Mouse (Mus musculus): Measurements from ENCODE around the gene Cd83. TPM values are rescaled to one million over a fixed set of nuclear protein-coding genes. Genes with fewer than 3 reads are reported as not detected.
A peak's percentile ranks its signal among the peaks of the same experiment; 100 is the strongest.

The Cd83 gene
- polyA plus RNA-seq, 3 experiments from 2014 or later = 115 to 333 (median 260) TPM

- ATAC-seq = peak; percentile 73
These were observed 9.8 kb upstream of the Cd83 start for GRCm38 (mm10) chr13:43774605-43775426.

- ATAC-seq = peak; percentile 34
These were observed 9.2 kb upstream of the Cd83 start for GRCm38 (mm10) chr13:43775427-43775733.

- ATAC-seq = no peak
These were observed 7.1 kb upstream of the Cd83 start for GRCm38 (mm10) chr13:43777321-43778002.

DNA sequence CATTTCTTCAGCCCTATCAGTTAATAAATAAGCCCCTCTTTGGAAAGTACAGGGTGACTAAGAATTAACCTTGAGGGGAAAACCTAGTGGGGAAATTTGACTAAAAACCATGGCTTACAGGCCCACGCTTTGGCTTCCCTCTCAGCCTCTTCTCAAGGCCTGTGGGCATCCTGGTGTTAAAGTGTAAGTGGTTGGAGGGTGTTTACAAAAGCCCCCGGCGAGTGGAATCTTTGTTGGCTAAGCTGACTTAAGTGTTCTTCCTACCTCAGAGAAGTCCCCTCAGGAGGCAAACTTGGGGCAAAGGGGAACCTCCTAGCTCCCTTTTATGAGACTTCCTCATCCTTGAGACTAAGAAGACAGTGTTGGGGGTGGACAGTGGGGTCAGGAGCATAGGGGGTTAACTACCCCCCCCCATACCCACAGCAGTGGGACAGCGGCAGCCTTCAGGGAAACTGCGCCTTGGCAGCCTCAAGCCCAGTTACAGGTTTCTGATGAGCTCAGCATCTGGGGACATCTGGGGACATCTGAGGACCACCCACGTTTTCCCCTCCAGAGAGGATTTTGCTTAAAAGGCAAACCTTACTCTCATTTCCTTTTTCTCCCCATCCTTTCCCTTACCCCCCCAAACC, 6.4 kb upstream of the Cd83 start:
- ATAC-seq = peak; percentile 9

- ATAC-seq = no peak
These were observed 5.6 kb upstream of the Cd83 start for GRCm38 (mm10) chr13:43778971-43779370.

DNA sequence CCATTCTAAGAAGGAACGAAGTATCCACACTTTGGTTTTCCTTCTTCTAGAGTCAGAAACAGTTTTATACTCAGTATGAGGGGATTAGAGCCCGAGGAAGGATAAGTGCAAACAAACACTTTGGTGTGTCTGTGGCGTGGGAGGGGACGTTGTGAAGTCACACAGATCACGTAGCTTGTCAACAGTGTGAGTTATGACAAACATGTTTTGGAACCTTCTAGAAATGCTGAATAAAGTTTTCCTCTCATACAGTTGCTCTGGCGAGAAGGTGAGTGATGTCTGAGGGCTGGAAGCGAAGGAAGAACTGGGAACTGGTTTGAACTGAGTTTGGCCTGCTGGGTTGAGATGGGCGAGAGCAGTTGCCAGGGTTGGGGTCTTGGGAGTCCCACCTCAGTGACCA, 4.5 kb upstream of the Cd83 start:
- no peak for ATAC-seq

DNA sequence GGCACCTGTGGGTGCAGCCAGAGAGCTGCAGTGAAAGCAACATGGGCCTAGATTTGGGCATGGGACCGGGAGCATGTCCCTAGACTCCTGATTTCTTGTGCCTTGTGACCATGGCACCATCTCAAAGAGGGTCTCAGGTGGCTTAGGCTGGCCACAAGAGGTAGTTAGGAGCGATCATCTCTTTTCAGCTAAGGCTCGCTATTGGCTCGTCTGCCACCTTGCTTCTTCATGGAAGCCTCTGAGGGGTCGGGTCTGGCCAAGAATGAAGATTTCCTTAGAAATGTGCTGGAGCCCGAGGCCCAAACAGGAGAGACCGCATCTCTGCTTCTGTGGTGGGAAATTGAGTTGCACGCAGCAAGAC, 1.1 kb downstream of the Cd83 start:
- no peak for ATAC-seq

GRCm38 (mm10) chr13:43786171-43786795, 1.7 kb downstream of the Cd83 start:
- ATAC-seq = no peak

DNA sequence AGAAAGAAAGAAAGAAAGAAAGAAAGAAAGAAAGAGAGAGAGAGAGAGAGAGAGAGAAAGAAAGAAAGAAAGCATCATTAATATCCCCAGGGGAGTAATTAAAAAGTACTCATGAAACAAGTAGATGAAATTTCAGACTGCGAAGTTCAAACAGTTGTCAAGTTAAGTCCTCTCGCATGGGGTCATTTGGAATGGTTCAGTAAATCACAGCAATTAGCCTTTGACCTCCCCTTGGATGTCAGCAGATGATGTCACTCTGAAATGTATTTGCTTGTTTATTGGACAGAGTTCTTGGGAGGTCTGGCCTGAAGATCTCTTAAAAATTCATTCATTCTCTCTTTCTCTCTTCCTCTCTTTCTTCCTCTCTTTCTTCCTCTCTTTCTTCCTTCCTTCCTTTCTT, 2.7 kb downstream of the Cd83 start:
- ATAC-seq = no peak

DNA sequence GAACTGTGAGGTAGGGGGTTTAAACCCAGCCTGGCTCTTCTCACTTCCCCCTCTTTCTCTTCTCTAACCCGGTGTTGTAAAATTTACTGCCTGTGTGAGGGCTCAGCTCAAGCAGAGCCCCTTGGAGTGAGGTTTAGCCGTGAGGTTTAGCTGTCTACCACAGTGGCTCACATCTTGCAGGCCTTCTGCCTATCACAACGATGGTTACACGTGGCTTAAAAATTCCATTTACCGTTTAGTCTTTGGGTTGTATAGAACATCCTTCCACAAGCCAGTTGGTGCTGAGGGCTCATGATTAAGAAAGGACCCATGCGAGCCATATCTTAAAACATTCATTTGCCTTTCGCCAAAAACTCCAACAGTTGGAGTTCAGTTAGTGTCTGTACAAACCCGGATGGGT, 3.5 kb downstream of the Cd83 start:
- no peak for ATAC-seq

GRCm38 (mm10) chr13:43788983-43789645, 4.5 kb downstream of the Cd83 start:
- ATAC-seq = peak; percentile 83

GRCm38 (mm10) chr13:43790229-43791001, 5.8 kb downstream of the Cd83 start:
- ATAC-seq = no peak

DNA sequence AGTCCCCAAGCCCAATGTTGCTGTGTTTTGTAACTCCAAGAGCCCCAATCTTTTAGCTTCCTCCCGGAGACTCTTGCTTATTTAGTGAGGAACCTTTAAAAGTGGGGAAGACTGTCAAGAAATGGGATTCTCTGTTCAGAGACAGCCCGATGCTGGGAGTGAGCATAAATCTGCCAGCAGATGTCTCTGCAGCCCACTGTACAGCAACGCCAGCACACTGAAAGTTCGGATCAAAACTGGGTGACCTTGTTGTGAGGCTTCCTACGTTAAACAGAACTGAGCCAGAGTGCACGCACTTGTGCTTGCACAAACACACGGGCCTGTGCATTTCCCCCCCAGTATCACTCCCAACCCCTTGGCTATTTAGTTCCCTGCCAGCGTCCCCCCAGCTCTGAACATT, 10.8 kb downstream of the Cd83 start:
- ATAC-seq = no peak

- ATAC-seq = no peak
These were observed 14.1 kb downstream of the Cd83 start for GRCm38 (mm10) chr13:43798655-43799054.

GRCm38 (mm10) chr13:43800136-43800535, 15.6 kb downstream of the Cd83 start:
- no peak for ATAC-seq

DNA sequence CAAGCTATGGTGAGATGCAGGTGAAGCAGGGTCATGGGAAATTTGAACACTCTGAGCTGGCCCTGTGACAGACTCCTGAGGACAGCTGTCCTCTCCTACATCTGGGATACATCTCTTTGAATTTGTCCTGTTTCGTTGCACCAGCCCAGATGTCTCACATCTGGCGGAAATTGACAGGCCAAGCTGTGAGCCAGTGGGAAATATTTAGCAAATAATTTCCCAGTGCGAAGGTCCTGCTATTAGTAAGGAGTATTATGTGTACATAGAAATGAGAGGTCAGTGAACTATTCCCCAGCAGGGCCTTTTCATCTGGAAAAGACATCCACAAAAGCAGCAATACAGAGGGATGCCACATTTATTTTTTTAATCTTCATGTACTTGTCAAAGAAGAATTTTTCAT, 17.4 kb downstream of the Cd83 start:
- ATAC-seq = no peak

GRCm38 (mm10) chr13:43802361-43803137, 18.0 kb downstream of the Cd83 start:
- no peak for ATAC-seq

DNA sequence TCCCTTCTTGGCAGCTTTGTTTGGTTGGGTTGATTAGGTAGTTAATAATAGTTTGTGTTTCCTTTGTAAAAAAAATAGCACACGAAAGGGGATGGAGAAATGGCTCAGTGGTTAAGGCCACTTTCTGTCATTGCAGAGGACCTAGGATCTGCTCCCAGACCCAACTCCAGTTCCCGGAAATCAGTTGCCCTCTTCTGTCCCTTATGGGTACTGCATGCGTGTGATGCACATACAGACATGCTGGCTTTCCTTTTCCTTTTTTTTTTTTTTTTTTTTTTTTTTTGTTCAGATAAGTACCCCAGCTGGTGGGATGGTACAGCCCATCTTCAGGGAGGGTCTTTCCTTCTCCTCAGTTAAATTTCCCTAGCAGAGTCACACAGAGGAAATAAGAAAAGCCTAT, 20.1 kb downstream of the Cd83 start:
- no peak for ATAC-seq

GRCm38 (mm10) chr13:43805159-43805758, 20.7 kb downstream of the Cd83 start:
- no peak for ATAC-seq

DNA sequence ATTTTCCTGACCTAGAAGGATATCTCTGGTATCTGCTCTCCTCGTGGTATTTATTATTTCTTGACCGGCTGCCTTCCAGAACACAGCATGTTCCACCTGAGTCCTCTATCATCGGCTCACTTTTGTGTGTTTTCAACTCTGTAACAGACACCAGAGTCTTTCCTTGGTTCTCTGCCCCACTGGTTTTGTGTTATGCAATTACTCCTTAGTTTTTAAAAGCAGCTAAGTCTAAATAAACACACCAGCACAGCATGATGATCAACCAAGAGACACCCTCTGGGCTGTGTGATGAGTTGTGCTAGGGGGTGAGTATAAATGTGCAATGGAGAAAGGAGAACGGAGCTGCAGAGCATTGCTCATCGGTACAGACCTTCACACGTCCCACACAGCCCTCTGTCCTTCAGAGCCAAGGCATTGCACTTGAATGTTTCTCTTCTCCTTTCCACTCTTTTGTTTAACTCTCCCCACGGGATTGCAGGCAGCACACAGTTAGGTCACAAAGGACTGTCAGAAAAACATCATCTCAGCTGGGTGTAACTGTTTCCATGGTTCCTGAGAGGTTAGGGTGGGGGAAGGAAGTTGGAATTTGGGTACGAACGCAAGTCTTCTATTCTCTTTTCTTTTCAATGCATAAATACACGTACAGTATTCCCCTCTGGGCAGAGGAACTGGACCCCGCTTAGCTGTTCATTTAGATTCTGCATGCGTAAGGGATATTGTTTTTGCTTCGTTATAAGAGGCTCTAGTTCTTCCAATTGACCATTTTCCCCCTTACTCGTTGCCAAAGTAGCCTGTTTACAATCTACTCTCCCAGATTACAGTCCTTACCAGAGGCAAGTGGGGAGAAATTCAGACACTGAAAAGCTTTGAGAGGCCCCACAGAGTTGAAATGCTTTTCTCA, 22.0 kb downstream of the Cd83 start:
- no peak for ATAC-seq
